Mouse (Mus musculus) kidney, embryonic 15.5 days (tissue): ENCODE results near the gene Hfm1. TPM values are rescaled to one million over a fixed set of nuclear protein-coding genes. Genes with fewer than 3 reads are reported as not detected.

Experiments used
- ATAC-seq: fragments of 200-750 bp; cut with Nextera tagmentation; replicated peaks from 2 replicates; pipeline ENCODE4 v1.8.0; 2017; ENCODE audit warnings: moderate TSS enrichment; ENCODE audit not compliant: low FRiP score
- H3K27ac ChIP-seq: fragments of 300-500 bp; sonication (generic); 2 replicates; pipeline ENCODE4 v1.5.1; 2015; ENCODE audit warnings: mild to moderate bottlenecking, inconsistent platforms
- H3K27me3 ChIP-seq: fragments of 300-500 bp; sonication (generic); 2 replicates; pipeline ENCODE4 v1.6.1; 2015; ENCODE audit warnings: inconsistent platforms
- H3K36me3 ChIP-seq: fragments of 300-500 bp; sonication (generic); 2 replicates; pipeline ENCODE4 v1.6.1; 2015; ENCODE audit warnings: inconsistent platforms
- H3K4me1 ChIP-seq: fragments of 300-500 bp; sonication (generic); 2 replicates; pipeline ENCODE4 v1.6.1; 2015; ENCODE audit warnings: inconsistent platforms
- H3K4me2 ChIP-seq: fragments of 300-500 bp; sonication (generic); 2 replicates; pipeline ENCODE4 v1.6.1; 2015; ENCODE audit warnings: moderate library complexity, mild to moderate bottlenecking, inconsistent platforms
- H3K4me3 ChIP-seq: fragments of 300-500 bp; sonication (generic); replicated peaks from 2 replicates; pipeline ENCODE4 v1.5.1; 2015; ENCODE audit warnings: mild to moderate bottlenecking, inconsistent platforms
- H3K9ac ChIP-seq: fragments of 300-500 bp; sonication (generic); 2 replicates; pipeline ENCODE4 v1.6.1; 2015; ENCODE audit warnings: mild to moderate bottlenecking, inconsistent platforms
- H3K9me3 ChIP-seq: fragments of 300-500 bp; sonication (generic); replicated peaks from 2 replicates; pipeline ENCODE4 v1.6.1; 2016; ENCODE audit warnings: inconsistent platforms
- WGBS: fragments of 180-500 bp; shearing (Covaris S2); methylation state at CpG from one replicate; pipeline ENCODE4 v1.1.7; 2015; ENCODE audit warnings: mixed read lengths; 5-methylcytosine and 5-hydroxymethylcytosine counted together
- polyA plus RNA-seq: library from polyadenylated mRNA; unstranded; fragments of >200 nt; fragmentation: Nextera tagmentation; extraction: Ambion mirVana; gene quantifications from 2 replicates; pipeline ENCODE4 v1.2.1, GENCODE M21; 2015

Hfm1 gene
- polyA plus RNA-seq, 1 experiment from 2014 or later: 1.8 TPM

DNA sequence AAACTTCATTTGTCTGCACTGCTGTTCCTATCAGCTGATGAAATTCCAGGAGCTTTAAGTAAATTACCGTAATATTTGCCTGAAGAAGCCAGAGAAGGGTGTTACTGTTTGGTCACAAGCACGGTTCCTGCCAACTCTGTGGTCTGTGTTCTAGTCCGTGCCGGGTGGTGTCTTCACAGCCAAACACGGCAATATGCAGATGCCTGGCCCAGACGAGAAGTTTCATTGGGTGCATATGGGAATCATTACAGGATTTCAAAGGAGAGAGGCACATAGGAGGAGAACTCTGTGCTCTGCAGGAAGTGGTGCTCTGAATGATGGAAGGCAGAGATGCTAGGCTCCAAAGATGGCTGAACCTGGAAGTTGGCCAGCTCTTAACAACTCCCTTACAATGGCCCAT lies 94.7 kb downstream of the Hfm1 start:
- H3K9me3 ChIP-seq: no peaks in the 10 kb centered on the region
- no peak overlapping the region for H3K27ac ChIP-seq
- no peak overlapping the region for H3K4me2 ChIP-seq
- no peaks in the 10 kb centered on the region for H3K36me3 ChIP-seq
- no peak overlapping the region for H3K4me3 ChIP-seq
- no peaks in the 10 kb centered on the region for H3K4me1 ChIP-seq
- 79% methylated on average over 6 of the region's 6 CpGs for WGBS
- H3K9ac ChIP-seq: no peak overlapping the region
- H3K27me3 ChIP-seq: peaks cover 9% of the 10 kb centered on the region; the same call in 1 of the 2 replicates
- no peak for ATAC-seq

DNA sequence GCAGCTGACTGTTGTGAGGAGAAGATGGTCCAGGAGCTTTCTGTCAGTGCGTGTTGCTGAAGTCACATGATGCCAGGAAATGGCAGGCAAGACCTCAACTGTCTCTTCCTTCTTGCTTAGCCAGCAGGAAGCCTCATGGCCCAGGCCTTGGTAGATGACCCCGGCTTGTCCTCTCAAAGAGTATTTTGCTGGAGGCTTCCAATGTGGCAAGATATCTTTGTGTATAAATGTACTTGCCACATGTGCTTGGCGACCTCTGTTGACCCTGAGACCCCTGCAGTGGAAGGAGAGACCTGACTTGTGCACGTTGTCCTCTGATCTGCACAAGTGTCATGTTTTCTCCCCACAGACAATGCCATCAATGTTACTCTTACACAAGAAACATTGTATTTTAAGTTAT lies 95.3 kb downstream of the Hfm1 start:
- WGBS: 68% methylated on average over 4 of the region's 4 CpGs
- H3K36me3 ChIP-seq: no peaks in the 10 kb centered on the region
- H3K27ac ChIP-seq: no peak overlapping the region
- H3K9me3 ChIP-seq: no peaks in the 10 kb centered on the region
- H3K4me1 ChIP-seq: 0 out of 2 replicates have a peak, but pooled peaks cover under 1% of the 10 kb centered on the region
- no peak overlapping the region for H3K4me3 ChIP-seq
- peaks cover 11% of the 10 kb centered on the region for H3K27me3 ChIP-seq
- no peak overlapping the region for H3K9ac ChIP-seq
- H3K4me2 ChIP-seq: no peak overlapping the region
- ATAC-seq: no peak

DNA sequence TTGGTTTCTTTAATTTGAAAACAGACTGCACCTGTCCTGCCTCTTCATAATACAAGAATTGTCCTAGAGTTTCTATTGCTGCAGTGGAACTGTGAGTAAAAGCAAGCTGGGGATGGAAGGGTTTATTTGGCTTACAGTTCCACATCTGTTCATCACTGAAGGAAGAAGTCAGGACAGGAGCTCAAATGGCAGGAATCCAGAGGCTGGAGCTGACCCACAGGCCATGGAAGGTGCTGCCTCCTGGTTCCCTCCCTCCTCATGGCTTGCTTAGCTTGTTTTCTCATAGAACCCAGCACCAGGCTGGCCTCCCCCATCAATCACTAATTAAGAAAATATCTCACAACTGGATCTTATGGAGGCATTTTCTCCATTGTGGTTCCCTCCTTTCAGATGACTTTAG lies 99.4 kb downstream of the Hfm1 start:
- ATAC-seq: no peak
- Histone ChIP-seq H3K9me3 (no peaks in the 10 kb centered on the region), H3K27me3 (peaks cover 3% of the 10 kb centered on the region; the same call in 1 of the 2 replicates), H3K4me1 (0 out of 2 replicates have a peak, but pooled peaks cover 8% of the 10 kb centered on the region), H3K36me3 (no peaks in the 10 kb centered on the region), H3K9ac (no peak overlapping the region), H3K27ac (no peak overlapping the region), H3K4me2 (no peak overlapping the region), H3K4me3 (no peak overlapping the region)

DNA sequence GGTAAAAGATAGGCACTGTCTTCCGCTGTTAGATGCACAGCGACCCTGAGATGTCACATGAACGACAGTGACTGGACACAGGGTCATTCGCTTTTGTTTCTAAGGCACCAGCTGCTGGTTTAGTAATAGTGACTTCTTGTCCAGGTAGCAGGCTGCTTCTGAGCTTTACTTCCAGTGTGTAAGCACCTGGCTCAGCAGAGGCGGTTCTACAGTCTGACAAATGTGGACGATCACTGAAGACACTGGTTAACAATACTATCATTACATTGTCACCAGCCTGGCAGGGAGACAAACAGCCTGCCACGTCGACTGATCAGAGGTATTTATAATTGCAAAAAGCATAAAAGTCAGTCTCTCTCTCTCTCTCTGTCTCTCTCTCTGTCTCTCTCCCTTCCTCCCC lies 100.1 kb downstream of the Hfm1 start:
- H3K9me3 ChIP-seq: no peaks in the 10 kb centered on the region
- 0 out of 2 replicates have a peak, but pooled peaks cover 8% of the 10 kb centered on the region for H3K4me1 ChIP-seq
- no peak for ATAC-seq
- H3K27me3 ChIP-seq: peaks cover 3% of the 10 kb centered on the region; the same call in 1 of the 2 replicates
- WGBS: 53% methylated on average over 8 of the region's 8 CpGs
- peak overlapping the region; percentile 72 for H3K4me2 ChIP-seq
- H3K36me3 ChIP-seq: no peaks in the 10 kb centered on the region
- H3K4me3 ChIP-seq: 0 out of 2 replicates have a peak overlapping the region, but pooled peaks have one; percentile 43
- no peak overlapping the region for H3K9ac ChIP-seq
- no peak overlapping the region for H3K27ac ChIP-seq

DNA sequence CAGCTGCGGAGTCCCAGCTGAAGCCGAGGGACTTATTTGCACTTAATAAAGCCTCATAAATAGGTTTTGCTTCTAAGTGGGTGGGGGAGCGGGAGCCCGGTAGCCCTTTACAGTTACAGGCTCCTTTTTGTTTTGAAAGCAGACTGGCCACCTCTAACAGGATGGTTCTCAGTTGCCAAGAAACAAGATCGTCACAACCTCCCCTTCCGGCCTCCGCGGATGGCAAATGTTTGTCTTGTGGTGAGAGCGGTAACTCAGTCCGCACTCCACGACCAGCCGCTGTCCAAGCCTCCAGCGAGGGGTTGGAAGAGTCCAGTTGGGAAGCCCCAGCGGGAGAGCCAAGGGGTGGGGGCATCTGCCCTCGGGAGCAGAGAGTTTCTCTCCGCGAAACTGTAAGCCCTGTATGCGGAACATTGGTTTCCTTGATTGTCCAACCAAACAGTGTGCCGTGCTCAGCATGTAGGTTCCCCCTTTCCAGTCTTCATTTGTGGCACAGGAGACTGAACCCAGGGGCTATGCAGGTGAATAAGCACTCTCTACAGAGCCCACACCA lies 100.7 kb downstream of the Hfm1 start:
- H3K36me3 ChIP-seq: no peaks in the 10 kb centered on the region
- H3K27ac ChIP-seq: no peak overlapping the region
- H3K9me3 ChIP-seq: no peaks in the 10 kb centered on the region
- WGBS: 11% methylated on average over 19 of the region's 19 CpGs
- H3K4me2 ChIP-seq: peak overlapping the region; percentile 72
- no peak overlapping the region for H3K9ac ChIP-seq
- ATAC-seq: peak; percentile 80; the same call in 1 of the 2 replicates
- peaks cover 3% of the 10 kb centered on the region; the same call in 1 of the 2 replicates for H3K27me3 ChIP-seq
- H3K4me3 ChIP-seq: peak overlapping the region; percentile 43
- H3K4me1 ChIP-seq: 0 out of 2 replicates have a peak, but pooled peaks cover 8% of the 10 kb centered on the region

DNA sequence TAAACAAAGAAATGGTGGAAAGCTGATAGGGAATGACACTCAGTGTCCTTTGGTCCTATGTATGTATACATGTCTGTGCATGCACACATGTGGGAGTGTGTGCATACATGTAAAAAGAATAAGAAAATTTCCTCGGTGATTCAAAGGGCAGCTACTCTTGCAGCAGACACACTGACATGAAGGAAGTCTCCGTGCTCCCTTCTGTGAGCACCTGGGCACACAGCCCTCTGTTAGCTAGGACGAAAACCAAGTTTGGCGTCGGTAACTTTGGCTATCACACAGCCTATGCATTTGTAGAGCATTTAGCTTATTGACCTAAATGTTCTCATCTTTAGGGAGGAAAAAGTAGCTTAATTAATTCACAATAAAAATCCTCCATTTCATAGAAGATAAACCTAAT lies 101.4 kb downstream of the Hfm1 start:
- no peak overlapping the region for H3K4me3 ChIP-seq
- peak overlapping the region; percentile 72 for H3K4me2 ChIP-seq
- WGBS: 84% methylated on average over 5 of the region's 5 CpGs
- no peak overlapping the region for H3K27ac ChIP-seq
- peaks cover 3% of the 10 kb centered on the region; the same call in 1 of the 2 replicates for H3K27me3 ChIP-seq
- no peak for ATAC-seq
- no peaks in the 10 kb centered on the region for H3K9me3 ChIP-seq
- H3K4me1 ChIP-seq: 0 out of 2 replicates have a peak, but pooled peaks cover 8% of the 10 kb centered on the region
- no peak overlapping the region for H3K9ac ChIP-seq
- no peaks in the 10 kb centered on the region for H3K36me3 ChIP-seq

DNA sequence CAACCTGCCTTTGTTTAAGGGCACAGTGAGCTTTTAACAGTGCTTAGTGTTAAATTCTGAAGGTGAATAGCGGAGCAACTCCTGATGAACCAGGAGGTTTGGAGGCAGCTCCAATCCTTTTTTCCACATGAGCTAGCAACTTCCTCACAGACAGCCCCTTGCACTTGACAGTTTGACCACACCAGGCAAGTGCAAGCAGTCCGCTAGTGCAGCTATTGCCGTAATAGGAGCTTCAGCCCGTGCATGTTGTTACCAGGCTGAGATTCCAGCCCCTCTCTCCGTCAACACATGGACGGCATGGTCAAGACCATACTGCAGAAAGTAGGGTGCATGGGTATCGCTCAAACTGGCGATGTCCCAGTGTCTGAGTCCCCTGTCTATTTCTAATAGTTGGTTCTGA lies 106.5 kb downstream of the Hfm1 start:
- Histone ChIP-seq H3K4me2 (no peak overlapping the region), H3K36me3 (no peaks in the 10 kb centered on the region), H3K9me3 (no peaks in the 10 kb centered on the region), H3K27me3 (peaks cover 17% of the 10 kb centered on the region), H3K9ac (no peak overlapping the region), H3K27ac (no peak overlapping the region), H3K4me1 (no peaks in the 10 kb centered on the region), H3K4me3 (no peak overlapping the region)
- no peak for ATAC-seq
- WGBS: 83% methylated on average over 8 of the region's 8 CpGs

DNA sequence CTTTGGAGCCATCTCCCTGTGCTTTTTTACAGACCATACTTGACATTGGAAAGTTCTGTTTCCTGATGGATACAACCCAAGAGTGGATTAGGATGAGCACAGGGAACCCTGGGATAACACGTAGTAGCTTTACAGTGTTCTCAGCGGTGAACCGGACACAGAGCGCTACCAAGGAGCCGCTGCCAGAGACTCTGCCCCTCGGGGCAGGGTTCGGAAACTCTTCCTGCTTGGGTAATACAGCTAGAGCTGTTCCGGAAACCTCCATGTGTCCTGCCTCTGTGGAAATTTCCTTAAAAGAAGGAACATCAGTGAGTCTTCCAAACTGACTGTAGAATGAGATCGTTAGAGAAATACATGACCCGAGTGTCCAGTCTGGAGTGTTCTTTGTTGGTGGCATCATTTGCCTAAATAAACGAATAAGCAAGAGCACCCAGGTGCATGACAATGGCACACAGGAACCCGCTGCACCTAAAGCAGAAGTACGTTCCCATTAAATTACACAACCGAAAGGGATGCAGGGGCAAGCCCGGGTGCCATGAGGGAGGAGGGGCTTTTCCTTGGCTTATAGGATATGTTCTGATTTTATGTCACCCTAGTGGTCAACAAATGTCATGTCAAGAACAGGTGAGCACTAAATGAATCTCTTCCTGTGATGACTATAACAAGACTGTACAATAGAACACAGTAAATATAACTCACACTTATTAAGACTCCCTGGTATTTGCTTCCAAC lies 110.0 kb downstream of the Hfm1 start:
- Histone ChIP-seq H3K4me3 (peak overlapping the region; percentile 5; the same call in 1 of the 2 replicates), H3K9ac (no peak overlapping the region), H3K27ac (no peak overlapping the region), H3K9me3 (no peaks in the 10 kb centered on the region), H3K36me3 (no peaks in the 10 kb centered on the region), H3K4me2 (peak overlapping the region; percentile 29), H3K27me3 (peaks cover 33% of the 10 kb centered on the region), H3K4me1 (no peaks in the 10 kb centered on the region)
- no peak for ATAC-seq
- WGBS: 53% methylated on average over 15 of the region's 15 CpGs

DNA sequence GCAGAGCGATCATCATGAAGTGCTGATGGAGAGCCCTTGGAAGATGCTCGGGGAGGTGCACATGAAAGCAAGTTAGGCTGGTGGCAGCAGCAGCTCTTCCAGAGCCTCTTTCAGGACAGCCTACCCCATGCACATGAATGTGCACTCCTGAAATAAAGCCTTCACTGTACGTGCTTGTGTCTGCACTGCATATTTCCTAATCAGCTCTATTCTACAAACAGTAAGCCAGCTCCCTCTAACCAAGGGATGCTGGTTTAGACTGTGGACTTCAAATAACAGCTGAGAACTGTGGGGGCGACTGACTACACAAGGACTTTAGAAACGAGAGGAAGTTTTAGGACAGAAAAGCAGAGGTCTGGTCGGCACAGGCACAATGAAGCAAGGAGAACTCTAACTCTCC lies 111.5 kb downstream of the Hfm1 start:
- no peak for ATAC-seq
- no peak overlapping the region for H3K4me3 ChIP-seq
- H3K36me3 ChIP-seq: no peaks in the 10 kb centered on the region
- H3K4me1 ChIP-seq: no peaks in the 10 kb centered on the region
- H3K9ac ChIP-seq: no peak overlapping the region
- H3K27me3 ChIP-seq: peaks cover 33% of the 10 kb centered on the region
- H3K27ac ChIP-seq: no peak overlapping the region
- H3K9me3 ChIP-seq: no peaks in the 10 kb centered on the region
- WGBS: 64% methylated on average over 6 of the region's 6 CpGs
- H3K4me2 ChIP-seq: no peak overlapping the region

DNA sequence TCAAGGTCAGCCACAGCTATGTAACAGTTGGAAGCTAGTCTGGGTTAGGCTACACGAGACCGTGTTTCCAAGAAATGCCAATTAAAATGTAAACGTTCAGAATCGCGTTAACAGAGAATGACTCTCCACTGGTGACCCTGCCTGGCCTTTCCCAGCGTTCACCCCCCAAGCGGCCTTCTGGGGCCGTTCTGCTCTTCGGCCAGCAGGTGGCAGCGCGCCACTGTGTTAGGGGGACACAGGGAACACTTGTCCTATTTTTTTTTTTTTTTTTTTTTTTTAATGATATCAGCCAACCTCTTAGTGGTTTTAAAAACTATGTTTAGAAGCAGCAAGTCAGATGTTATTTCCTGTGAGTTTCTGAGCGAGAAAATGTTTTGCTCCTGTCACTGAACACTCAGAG lies 123.0 kb downstream of the Hfm1 start:
- ATAC-seq: peak; percentile 5; the same call in 1 of the 2 replicates
- Histone ChIP-seq H3K36me3 (no peaks in the 10 kb centered on the region), H3K4me1 (peaks cover 18% of the 10 kb centered on the region), H3K27ac (no peak overlapping the region), H3K9me3 (no peaks in the 10 kb centered on the region), H3K9ac (no peak overlapping the region), H3K27me3 (peaks cover 5% of the 10 kb centered on the region), H3K4me2 (0 out of 2 replicates have a peak overlapping the region, but pooled peaks have one; percentile 19), H3K4me3 (no peak overlapping the region)
- 2% methylated on average over 12 of the region's 12 CpGs for WGBS

DNA sequence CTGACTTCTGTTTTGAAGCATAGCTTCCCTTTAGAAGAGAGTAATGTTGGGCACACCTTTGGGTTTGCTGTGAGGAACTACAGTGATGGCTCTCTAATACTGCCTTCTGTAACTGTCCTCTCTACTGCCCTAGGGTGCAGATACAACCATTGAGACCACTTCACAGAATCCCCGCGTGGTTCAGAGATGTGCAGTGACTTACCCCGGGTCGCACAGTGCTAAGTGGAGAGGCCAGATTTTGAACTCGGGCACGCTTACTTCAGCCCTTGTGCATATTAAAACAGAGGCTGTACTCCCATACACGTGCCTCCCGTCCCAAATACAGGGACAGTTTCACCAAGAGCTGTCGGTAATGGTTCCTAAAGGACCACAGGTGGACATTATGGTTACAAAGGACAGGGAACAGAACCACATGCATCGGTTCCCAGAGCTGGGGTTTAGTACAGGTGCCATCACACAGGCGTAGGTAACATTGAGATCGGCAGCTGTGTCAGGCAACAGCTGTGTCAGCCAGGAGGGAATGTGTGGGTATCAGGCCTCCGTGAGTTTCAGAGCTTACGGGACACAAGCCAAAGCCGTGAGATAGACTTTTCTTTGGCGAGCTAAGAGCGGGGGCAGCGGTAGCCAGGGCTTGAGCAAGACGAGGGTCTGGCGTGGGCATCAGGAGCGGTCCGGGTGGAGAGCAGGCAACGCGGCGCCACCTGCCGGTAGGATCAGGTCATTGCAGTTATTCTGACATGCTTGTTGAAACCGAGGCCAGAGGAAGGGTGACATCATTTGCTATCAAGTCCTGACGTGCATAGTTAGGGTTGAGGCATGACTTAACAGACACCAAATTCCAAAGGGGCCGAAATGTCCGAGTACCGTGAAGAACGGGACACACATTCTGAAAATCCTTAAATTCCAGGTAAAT lies 124.0 kb downstream of the Hfm1 start:
- peaks cover 18% of the 10 kb centered on the region for H3K4me1 ChIP-seq
- no peaks in the 10 kb centered on the region for H3K9me3 ChIP-seq
- H3K4me3 ChIP-seq: peak overlapping the region; percentile 30
- 6% methylated on average over 32 of the region's 32 CpGs for WGBS
- H3K4me2 ChIP-seq: peak overlapping the region; percentile 58
- no peak overlapping the region for H3K27ac ChIP-seq
- peak; percentile 67 for ATAC-seq
- no peaks in the 10 kb centered on the region for H3K36me3 ChIP-seq
- H3K9ac ChIP-seq: no peak overlapping the region
- H3K27me3 ChIP-seq: peaks cover 5% of the 10 kb centered on the region
